Mouse (Mus musculus) forebrain, embryonic 10.5 days (tissue): ENCODE results near the gene Lemd1. TPM values are rescaled to one million over a fixed set of nuclear protein-coding genes. Genes with fewer than 3 reads are reported as not detected.
"Not testable (repeated sequence)": the region's sequence is repeated elsewhere in the genome, so short reads cannot be mapped to it uniquely, and the experiment has no call there.

Experiments
- DNase-seq: peaks from one replicate; pipeline ENCODE4 v3.0.0-alpha.2; 2017; ENCODE audit warnings: low spot score; ENCODE audit errors: extremely low spot score
- H3K27ac ChIP-seq: fragments of 300-500 bp; sonication (generic); 2 replicates; pipeline ENCODE4 v1.5.1; 2016; ENCODE audit warnings: mild to moderate bottlenecking
- H3K27me3 ChIP-seq: fragments of 300-500 bp; sonication (generic); 2 replicates; pipeline ENCODE4 v1.6.1; 2016; ENCODE audit warnings: mild to moderate bottlenecking; ENCODE audit not compliant: poor library complexity, severe bottlenecking
- H3K36me3 ChIP-seq: fragments of 300-500 bp; sonication (generic); replicated peaks from 2 replicates; pipeline ENCODE4 v1.6.1; 2016; ENCODE audit warnings: mild to moderate bottlenecking, moderate library complexity
- H3K4me1 ChIP-seq: fragments of 300-500 bp; sonication (generic); 2 replicates; pipeline ENCODE4 v1.6.1; 2016
- H3K4me3 ChIP-seq: fragments of 300-500 bp; sonication (generic); 2 replicates; pipeline ENCODE4 v1.5.1; 2016; ENCODE audit warnings: mild to moderate bottlenecking, moderate library complexity
- H3K9me3 ChIP-seq: fragments of 300-500 bp; sonication (generic); 2 replicates; pipeline ENCODE4 v1.6.1; 2016; ENCODE audit warnings: mild to moderate bottlenecking, moderate library complexity
- WGBS: fragments of 180-500 bp; shearing (Covaris S2); methylation state at CpG from one replicate; pipeline ENCODE4 v1.1.7; 2016; 5-methylcytosine and 5-hydroxymethylcytosine counted together
- polyA plus RNA-seq: library from polyadenylated mRNA; unstranded; fragments of >200 nt; fragmentation: Nextera tagmentation; extraction: Ambion mirVana; gene quantifications from 2 replicates; pipeline ENCODE4 v1.2.1, GENCODE M21; 2016

Gene Lemd1
- polyA plus RNA-seq, 1 experiment from 2014 or later, result 4.2 TPM

- Histone ChIP-seq H3K27ac (no peak overlapping the region), H3K9me3 (no peaks in the 10 kb centered on the region), H3K4me1 (peaks cover 36% of the 10 kb centered on the region), H3K27me3 (peaks cover 37% of the 10 kb centered on the region), H3K4me3 (no peak overlapping the region), H3K36me3 (no peaks in the 10 kb centered on the region)
- 7% methylated on average over 8 of the region's 8 CpGs for WGBS
- no peak for DNase-seq
Measured at GRCm38 (mm10) chr1:132153691-132154090, 37.5 kb upstream of the Lemd1 start.

- Histone ChIP-seq H3K4me1 (peaks cover 52% of the 10 kb centered on the region), H3K36me3 (no peaks in the 10 kb centered on the region), H3K27me3 (peaks cover 57% of the 10 kb centered on the region), H3K4me3 (no peak overlapping the region), H3K27ac (no peak overlapping the region), H3K9me3 (no peaks in the 10 kb centered on the region)
- WGBS, result 15% methylated on average over 6 of the region's 6 CpGs
- peak; percentile 77 for DNase-seq
Measured at GRCm38 (mm10) chr1:132155737-132156136, 35.5 kb upstream of the Lemd1 start.

- peak overlapping the region; percentile 30; the same call in 1 of the 2 replicates for H3K4me3 ChIP-seq
- WGBS, result 26% methylated on average over 14 of the region's 14 CpGs
Measured at GRCm38 (mm10) chr1:132157016-132157781, 34.0 kb upstream of the Lemd1 start.

GRCm38 (mm10) chr1:132157808-132158207 is 33.4 kb upstream of the Lemd1 start:
- no peaks in the 10 kb centered on the region for H3K9me3 ChIP-seq
- peak overlapping the region; percentile 30; the same call in 1 of the 2 replicates for H3K4me3 ChIP-seq
- no peaks in the 10 kb centered on the region for H3K36me3 ChIP-seq
- no peak for DNase-seq
- H3K4me1 ChIP-seq, result peaks cover 59% of the 10 kb centered on the region
- H3K27me3 ChIP-seq, result peaks cover 53% of the 10 kb centered on the region
- WGBS, result 23% methylated on average over 7 of the region's 7 CpGs
- 0 out of 2 replicates have a peak overlapping the region, but pooled peaks have one; percentile 51 for H3K27ac ChIP-seq

More at GRCm38 (mm10) chr1:132157016-132157781, 34.0 kb upstream of the Lemd1 start:
- DNase-seq, result peak; percentile 88
- Histone ChIP-seq H3K36me3 (no peaks in the 10 kb centered on the region), H3K9me3 (no peaks in the 10 kb centered on the region), H3K27ac (0 out of 2 replicates have a peak overlapping the region, but pooled peaks have one; percentile 51), H3K4me1 (peaks cover 60% of the 10 kb centered on the region), H3K27me3 (peaks cover 58% of the 10 kb centered on the region)

- no peak overlapping the region for H3K4me3 ChIP-seq
- 19% methylated on average over 2 of the region's 2 CpGs for WGBS
- DNase-seq, result no peak
- H3K9me3 ChIP-seq, result no peaks in the 10 kb centered on the region
- no peaks in the 10 kb centered on the region for H3K36me3 ChIP-seq
- peaks cover 50% of the 10 kb centered on the region for H3K4me1 ChIP-seq
- peaks cover 53% of the 10 kb centered on the region for H3K27me3 ChIP-seq
- H3K27ac ChIP-seq, result no peak overlapping the region
Measured at GRCm38 (mm10) chr1:132158741-132159140, 32.5 kb upstream of the Lemd1 start.

GRCm38 (mm10) chr1:132159681-132160080 is 31.6 kb upstream of the Lemd1 start:
- H3K36me3 ChIP-seq, result no peaks in the 10 kb centered on the region
- peaks cover 54% of the 10 kb centered on the region for H3K4me1 ChIP-seq
- no peaks in the 10 kb centered on the region for H3K9me3 ChIP-seq
- H3K27ac ChIP-seq, result 0 out of 2 replicates have a peak overlapping the region, but pooled peaks have one; percentile 6
- no peak overlapping the region for H3K4me3 ChIP-seq
- no peak for DNase-seq
- H3K27me3 ChIP-seq, result peaks cover 60% of the 10 kb centered on the region
- 62% methylated on average over 4 of the region's 4 CpGs for WGBS

GRCm38 (mm10) chr1:132161211-132161880 is 29.9 kb upstream of the Lemd1 start:
- peaks cover 5% of the 10 kb centered on the region; the same call in 1 of the 2 replicates for H3K9me3 ChIP-seq
- 61% methylated on average over 7 of the region's 7 CpGs for WGBS
- no peak overlapping the region for H3K4me3 ChIP-seq
- peaks cover 55% of the 10 kb centered on the region for H3K4me1 ChIP-seq
- no peak overlapping the region for H3K27ac ChIP-seq
- peaks cover 62% of the 10 kb centered on the region for H3K27me3 ChIP-seq
- H3K36me3 ChIP-seq, result no peaks in the 10 kb centered on the region
- no peak for DNase-seq

GRCm38 (mm10) chr1:132162618-132163017 is 28.6 kb upstream of the Lemd1 start:
- not testable (repeated sequence) for H3K36me3 ChIP-seq, DNase-seq, H3K9me3 ChIP-seq, H3K4me3 ChIP-seq, H3K27ac ChIP-seq
- Histone ChIP-seq H3K4me1 (peaks cover 53% of the 10 kb centered on the region), H3K27me3 (peaks cover 74% of the 10 kb centered on the region)
- 52% methylated on average over 9 of the region's 9 CpGs for WGBS

- H3K36me3 ChIP-seq, result no peaks in the 10 kb centered on the region
- H3K27ac ChIP-seq, result peak overlapping the region; percentile 22; the same call in 1 of the 2 replicates
- peaks cover 5% of the 10 kb centered on the region; the same call in 1 of the 2 replicates for H3K9me3 ChIP-seq
- peaks cover 73% of the 10 kb centered on the region for H3K27me3 ChIP-seq
- DNase-seq, result no peak
- H3K4me3 ChIP-seq, result no peak overlapping the region
- WGBS, result 51% methylated on average over 13 of the region's 13 CpGs
- H3K4me1 ChIP-seq, result peaks cover 42% of the 10 kb centered on the region
Measured at GRCm38 (mm10) chr1:132164780-132165518, 26.3 kb upstream of the Lemd1 start.

- Histone ChIP-seq H3K9me3 (peaks cover 5% of the 10 kb centered on the region; the same call in 1 of the 2 replicates), H3K4me1 (peaks cover 41% of the 10 kb centered on the region), H3K27ac (no peak overlapping the region), H3K4me3 (no peak overlapping the region), H3K36me3 (no peaks in the 10 kb centered on the region), H3K27me3 (peaks cover 73% of the 10 kb centered on the region)
- WGBS, result 62% methylated on average over 3 of the region's 3 CpGs
- DNase-seq, result no peak
Measured at GRCm38 (mm10) chr1:132165859-132166258, 25.4 kb upstream of the Lemd1 start.

GRCm38 (mm10) chr1:132168115-132168767 is 23.0 kb upstream of the Lemd1 start:
- DNase-seq, result no peak

GRCm38 (mm10) chr1:132170698-132171097 is 20.5 kb upstream of the Lemd1 start:
- peaks cover 5% of the 10 kb centered on the region; the same call in 1 of the 2 replicates for H3K9me3 ChIP-seq
- peaks cover 56% of the 10 kb centered on the region for H3K27me3 ChIP-seq
- no peak for DNase-seq
- peaks cover 31% of the 10 kb centered on the region for H3K4me1 ChIP-seq
- no peaks in the 10 kb centered on the region for H3K36me3 ChIP-seq
- no peak overlapping the region for H3K4me3 ChIP-seq
- WGBS, result 62% methylated on average over 6 of the region's 6 CpGs
- no peak overlapping the region for H3K27ac ChIP-seq

More at GRCm38 (mm10) chr1:132168115-132168767, 23.0 kb upstream of the Lemd1 start:
- Histone ChIP-seq H3K27ac (peak overlapping the region; percentile 21; the same call in 1 of the 2 replicates), H3K4me3 (peak overlapping the region; percentile 36), H3K27me3 (peaks cover 72% of the 10 kb centered on the region), H3K9me3 (peaks cover 5% of the 10 kb centered on the region; the same call in 1 of the 2 replicates), H3K36me3 (no peaks in the 10 kb centered on the region), H3K4me1 (peaks cover 42% of the 10 kb centered on the region)
- 10% methylated on average over 12 of the region's 12 CpGs for WGBS
